Mouse (Mus musculus) stomach, embryonic 16.5 days (tissue): ENCODE data around the gene Dusp1. TPM values are rescaled to one million over a fixed set of nuclear protein-coding genes. Genes with fewer than 3 reads are reported as not detected.

Experiments used
- ATAC-seq: fragments of 200-750 bp; cut with Nextera tagmentation; 2 replicates; pipeline ENCODE4 v1.8.0; 2017; ENCODE audit warnings: moderate number of reproducible peaks, moderate TSS enrichment; ENCODE audit not compliant: insufficient read depth, low FRiP score
- H3K27ac ChIP-seq: fragments of 300-500 bp; sonication (generic); 2 replicates; pipeline ENCODE4 v1.5.1; 2014; ENCODE audit warnings: low read length
- H3K27me3 ChIP-seq: fragments of 300-500 bp; sonication (generic); 2 replicates; pipeline ENCODE4 v1.6.1; 2014; ENCODE audit warnings: low read length, control low read depth, mixed read lengths; ENCODE audit not compliant: control insufficient read depth, insufficient read depth
- H3K36me3 ChIP-seq: fragments of 300-500 bp; sonication (generic); 2 replicates; pipeline ENCODE4 v1.6.1; 2014; ENCODE audit warnings: low read length; ENCODE audit not compliant: control insufficient read depth, insufficient read depth
- H3K4me1 ChIP-seq: fragments of 300-500 bp; sonication (generic); 2 replicates; pipeline ENCODE4 v1.6.1; 2014; ENCODE audit warnings: low read length, control low read depth, mixed read lengths; ENCODE audit not compliant: control insufficient read depth, insufficient read depth
- H3K4me2 ChIP-seq: fragments of 300-500 bp; sonication (generic); 2 replicates; pipeline ENCODE4 v1.6.1; 2014; ENCODE audit warnings: low read depth, low read length, mixed read lengths
- H3K4me3 ChIP-seq: fragments of 300-500 bp; sonication (generic); replicated peaks from 2 replicates; pipeline ENCODE4 v1.5.1; 2014; ENCODE audit warnings: mild to moderate bottlenecking, low read length
- H3K9ac ChIP-seq: fragments of 300-500 bp; sonication (generic); 2 replicates; pipeline ENCODE4 v1.6.1; 2014; ENCODE audit warnings: low read length
- H3K9me3 ChIP-seq: fragments of 300-500 bp; sonication (generic); replicated peaks from 2 replicates; pipeline ENCODE4 v1.6.1; 2016; ENCODE audit warnings: low read length, control low read depth; ENCODE audit not compliant: control insufficient read depth
- whole genome bisulfite sequencing: fragments of 180-500 bp; shearing (Covaris S2); extraction: QIAGEN DNeasy Blood & Tissue Kit; methylation state at CpG from one replicate; pipeline ENCODE4 v1.1.7; 2014; 5-methylcytosine and 5-hydroxymethylcytosine counted together
- polyA plus RNA-seq: library from polyadenylated mRNA; unstranded; fragments of >200 nt; fragmentation: Nextera tagmentation; extraction: Ambion mirVana; gene quantifications from 2 replicates; pipeline ENCODE4 v1.2.1, GENCODE M21; 2015

Gene Dusp1
- polyA plus RNA-seq, 1 experiment from 2014 or later = 18.3 TPM

DNA sequence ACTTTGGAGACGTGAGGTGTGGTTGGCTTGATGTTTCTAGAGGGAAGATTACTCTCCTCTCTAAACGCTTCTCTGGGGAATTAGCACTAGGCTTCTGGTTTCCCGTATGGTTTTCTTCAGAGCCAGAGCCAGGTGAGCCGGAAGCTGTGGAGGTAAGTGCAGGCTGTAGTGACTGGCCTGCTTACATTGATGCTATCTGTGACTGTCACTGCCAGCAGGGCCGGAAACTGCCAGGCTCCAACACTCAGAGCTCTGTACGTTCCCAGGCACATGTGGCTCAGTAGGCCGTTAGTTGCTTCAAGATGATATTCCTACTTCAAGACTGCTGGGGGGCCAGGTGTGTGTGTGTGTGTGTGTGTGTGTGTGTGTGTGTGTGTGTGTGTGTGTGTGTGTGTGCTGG is 32.2 kb upstream of the Dusp1 start:
- Histone ChIP-seq H3K27ac (no peak overlapping the region), H3K4me1 (peaks cover 26% of the 10 kb centered on the region), H3K27me3 (no peaks in the 10 kb centered on the region), H3K9ac (no peak overlapping the region), H3K9me3 (no peaks in the 10 kb centered on the region), H3K36me3 (no peaks in the 10 kb centered on the region), H3K4me2 (no peak overlapping the region), H3K4me3 (no peak overlapping the region)
- no peak for ATAC-seq
- 84% methylated on average over 7 of the region's 7 CpGs for WGBS

DNA sequence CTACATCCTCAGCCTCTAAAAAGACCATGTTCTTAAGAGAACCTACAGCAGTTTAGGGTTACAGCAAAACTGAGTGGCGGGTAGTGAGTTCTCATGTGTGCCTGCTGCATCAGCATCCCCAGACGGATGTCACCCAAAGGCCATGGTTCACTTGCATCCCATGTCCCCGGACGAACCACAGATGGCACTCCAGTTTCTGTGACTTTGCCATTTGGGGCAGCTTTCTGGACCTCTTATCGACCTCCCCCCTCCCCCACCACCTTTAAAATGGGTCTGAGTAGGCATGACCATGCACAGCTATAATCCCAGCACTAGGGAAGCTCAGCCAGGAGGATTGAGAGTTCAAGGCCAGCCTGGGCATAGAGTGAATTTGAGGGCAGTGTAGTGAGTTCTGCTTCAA is 31.3 kb upstream of the Dusp1 start:
- H3K36me3 ChIP-seq = no peaks in the 10 kb centered on the region
- H3K4me1 ChIP-seq = peaks cover 26% of the 10 kb centered on the region
- H3K9me3 ChIP-seq = no peaks in the 10 kb centered on the region
- H3K9ac ChIP-seq = no peak overlapping the region
- no peak overlapping the region for H3K4me2 ChIP-seq
- no peak for ATAC-seq
- H3K4me3 ChIP-seq = no peak overlapping the region
- H3K27ac ChIP-seq = no peak overlapping the region
- no peaks in the 10 kb centered on the region for H3K27me3 ChIP-seq
- 93% methylated on average over 5 of the region's 5 CpGs for WGBS

- no peak overlapping the region for H3K27ac ChIP-seq
Observed at GRCm38 (mm10) chr17:26592510-26592909, 30.6 kb upstream of the Dusp1 start.

DNA sequence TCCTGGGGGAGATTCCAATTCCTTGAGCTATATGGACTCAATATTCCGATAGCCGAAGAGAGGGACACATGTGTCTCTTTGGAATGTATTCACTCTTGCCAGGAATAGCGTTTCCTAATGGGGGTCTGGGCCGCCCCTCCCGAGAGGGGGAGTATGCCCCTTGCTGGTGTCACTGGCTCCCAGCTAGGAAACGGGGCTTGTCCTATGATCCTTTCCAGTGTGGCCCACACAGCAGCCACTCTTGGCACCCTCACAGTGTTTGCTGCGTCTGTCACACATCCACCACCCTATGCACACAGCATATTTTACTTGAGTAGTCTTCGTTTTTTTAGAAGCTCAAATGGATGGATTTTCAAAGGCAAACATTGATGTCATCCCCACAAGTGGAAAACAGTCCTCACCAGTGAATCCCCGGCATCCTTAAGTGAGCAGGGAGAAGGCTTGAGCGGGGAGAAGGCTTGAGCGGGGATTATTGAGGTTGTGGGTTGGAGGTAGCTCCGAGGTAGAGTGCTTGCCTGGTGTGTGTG is 26.1 kb upstream of the Dusp1 start:
- H3K4me3 ChIP-seq = no peak overlapping the region

More at GRCm38 (mm10) chr17:26592510-26592909, 30.6 kb upstream of the Dusp1 start:
- Histone ChIP-seq H3K27me3 (no peaks in the 10 kb centered on the region), H3K4me2 (no peak overlapping the region), H3K4me3 (no peak overlapping the region), H3K36me3 (no peaks in the 10 kb centered on the region), H3K9me3 (no peaks in the 10 kb centered on the region), H3K4me1 (peaks cover 26% of the 10 kb centered on the region), H3K9ac (no peak overlapping the region)
- WGBS = 82% methylated on average over 4 of the region's 4 CpGs
- no peak for ATAC-seq

GRCm38 (mm10) chr17:26584558-26585136 is 22.7 kb upstream of the Dusp1 start:
- Histone ChIP-seq H3K27ac (peak overlapping the region; percentile 79), H3K36me3 (no peaks in the 10 kb centered on the region), H3K9ac (peak overlapping the region; percentile 2; the same call in 1 of the 2 replicates), H3K4me3 (no peak overlapping the region), H3K4me1 (peaks cover 21% of the 10 kb centered on the region), H3K4me2 (peak overlapping the region; percentile 23; the same call in 1 of the 2 replicates), H3K9me3 (no peaks in the 10 kb centered on the region), H3K27me3 (no peaks in the 10 kb centered on the region)
- peak; percentile 82; the same call in 1 of the 2 replicates for ATAC-seq
- 35% methylated on average over 15 of the region's 15 CpGs for WGBS

More for the DNA sequence above, 26.1 kb upstream of the Dusp1 start:
- ATAC-seq = no peak
- WGBS = 82% methylated on average over 12 of the region's 12 CpGs
- Histone ChIP-seq H3K4me2 (no peak overlapping the region), H3K27me3 (no peaks in the 10 kb centered on the region), H3K4me1 (peaks cover 24% of the 10 kb centered on the region), H3K36me3 (no peaks in the 10 kb centered on the region), H3K9ac (no peak overlapping the region), H3K27ac (no peak overlapping the region), H3K9me3 (no peaks in the 10 kb centered on the region)

DNA sequence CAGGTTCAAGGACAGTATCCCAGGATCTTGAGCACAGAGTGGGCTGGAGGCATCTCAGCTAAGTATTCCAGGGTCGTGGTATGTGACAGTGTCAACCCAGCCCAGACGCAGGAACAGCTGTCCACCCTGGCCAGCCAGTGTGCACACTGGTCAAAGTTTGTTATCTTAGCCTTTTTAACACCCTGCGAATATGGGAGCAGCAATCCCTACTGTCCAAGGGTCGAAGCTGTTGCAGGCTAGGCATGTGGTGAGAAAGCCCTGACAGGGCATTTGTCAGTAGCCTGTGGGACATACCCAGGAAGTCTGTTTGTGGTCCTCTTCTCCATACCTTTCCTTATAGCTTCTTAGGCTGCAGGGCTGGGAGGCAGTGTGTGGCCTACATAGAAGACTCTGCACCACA is 22.1 kb upstream of the Dusp1 start:
- 40% methylated on average over 4 of the region's 4 CpGs for WGBS
- ATAC-seq = 0 out of 2 replicates have a peak, but pooled peaks have one; percentile 3
- Histone ChIP-seq H3K4me3 (no peak overlapping the region), H3K4me1 (peaks cover 21% of the 10 kb centered on the region), H3K27ac (peak overlapping the region; percentile 79), H3K36me3 (no peaks in the 10 kb centered on the region), H3K4me2 (0 out of 2 replicates have a peak overlapping the region, but pooled peaks have one; percentile 23), H3K27me3 (no peaks in the 10 kb centered on the region), H3K9ac (peak overlapping the region; percentile 2; the same call in 1 of the 2 replicates), H3K9me3 (no peaks in the 10 kb centered on the region)

DNA sequence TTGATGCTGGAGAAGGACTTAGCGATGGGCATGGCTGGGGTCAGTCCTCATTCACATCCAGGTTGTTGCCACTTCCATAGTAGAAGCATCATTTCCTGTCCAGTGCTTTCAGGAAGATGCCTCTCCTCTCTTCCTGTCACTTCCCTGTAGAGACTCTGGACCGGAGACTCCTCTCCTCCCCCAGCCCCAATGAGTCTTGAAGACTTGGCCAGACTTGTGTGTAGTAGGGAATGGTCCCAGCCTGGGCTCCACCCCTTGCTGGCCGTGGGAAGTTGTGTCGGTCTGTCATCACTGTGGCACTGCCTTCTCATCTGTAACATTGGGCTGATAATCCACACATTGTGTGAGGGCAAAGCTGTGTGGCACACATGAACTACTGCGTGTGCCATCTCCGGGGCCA is 21.7 kb upstream of the Dusp1 start:
- Histone ChIP-seq H3K9me3 (no peaks in the 10 kb centered on the region), H3K36me3 (no peaks in the 10 kb centered on the region), H3K27me3 (no peaks in the 10 kb centered on the region), H3K4me2 (no peak overlapping the region), H3K9ac (peak overlapping the region; percentile 2; the same call in 1 of the 2 replicates), H3K4me1 (peaks cover 21% of the 10 kb centered on the region), H3K27ac (peak overlapping the region; percentile 79), H3K4me3 (no peak overlapping the region)
- 81% methylated on average over 6 of the region's 6 CpGs for WGBS
- no peak for ATAC-seq

DNA sequence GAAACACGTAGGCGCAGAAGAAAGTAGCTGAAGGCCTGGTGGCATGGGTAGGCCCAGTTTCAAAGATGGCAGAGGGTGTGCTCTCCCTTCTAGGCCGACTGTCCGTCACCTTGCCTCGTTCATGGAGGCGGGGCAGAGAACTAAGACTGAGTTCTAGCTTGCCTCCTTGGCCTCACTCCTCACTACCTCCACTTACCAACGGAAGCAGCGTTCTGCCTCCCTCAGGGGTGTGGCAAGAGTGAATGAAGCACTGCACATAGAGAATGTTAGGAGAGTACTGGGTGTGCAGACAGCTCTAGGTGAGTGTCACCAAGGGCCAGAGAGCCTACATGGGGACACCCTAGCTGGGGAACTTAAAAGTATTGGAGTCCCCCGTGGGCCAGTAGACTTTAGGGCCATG is 21.1 kb upstream of the Dusp1 start:
- H3K4me2 ChIP-seq = no peak overlapping the region
- peak overlapping the region; percentile 79; the same call in 1 of the 2 replicates for H3K27ac ChIP-seq
- no peak overlapping the region for H3K9ac ChIP-seq
- no peaks in the 10 kb centered on the region for H3K36me3 ChIP-seq
- H3K4me3 ChIP-seq = no peak overlapping the region
- peaks cover 21% of the 10 kb centered on the region for H3K4me1 ChIP-seq
- 81% methylated on average over 9 of the region's 9 CpGs for WGBS
- no peaks in the 10 kb centered on the region for H3K27me3 ChIP-seq
- H3K9me3 ChIP-seq = no peaks in the 10 kb centered on the region
- no peak for ATAC-seq

DNA sequence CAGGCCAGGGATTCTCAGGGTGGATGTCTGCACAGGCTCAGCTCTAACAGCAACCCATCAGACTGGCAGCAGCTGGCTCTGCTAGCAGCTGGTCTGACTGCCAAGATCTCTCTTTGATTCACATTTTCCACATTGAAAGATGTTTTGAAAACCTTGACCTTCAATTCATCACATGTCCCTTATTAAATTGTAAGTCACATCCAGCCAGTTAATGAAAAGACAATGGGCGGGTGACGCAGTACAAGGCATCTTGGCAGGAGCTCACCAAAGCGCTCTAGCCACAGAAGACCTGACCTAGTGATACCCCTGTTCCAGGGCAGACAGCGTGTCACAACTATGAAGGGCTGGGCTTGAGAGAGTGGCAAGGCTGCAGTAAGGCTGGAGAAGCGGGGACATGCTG is 20.4 kb upstream of the Dusp1 start:
- ATAC-seq = peak; percentile 39; the same call in 1 of the 2 replicates
- H3K27ac ChIP-seq = peak overlapping the region; percentile 11; the same call in 1 of the 2 replicates
- no peak overlapping the region for H3K4me3 ChIP-seq

More for the DNA sequence above, 20.4 kb upstream of the Dusp1 start:
- H3K9ac ChIP-seq = no peak overlapping the region
- 76% methylated on average over 5 of the region's 5 CpGs for WGBS
- H3K9me3 ChIP-seq = no peaks in the 10 kb centered on the region
- peaks cover 22% of the 10 kb centered on the region for H3K4me1 ChIP-seq
- H3K27me3 ChIP-seq = no peaks in the 10 kb centered on the region
- H3K4me2 ChIP-seq = no peak overlapping the region
- H3K36me3 ChIP-seq = no peaks in the 10 kb centered on the region
